Mouse (Mus musculus) CD4-positive, CD25-positive, alpha-beta regulatory T cell, adult 2 months (primary cell): ENCODE results near the gene Sarm1.
"Not testable (repeated sequence)": the region's sequence is repeated elsewhere in the genome, so short reads cannot be mapped to it uniquely, and the experiment has no call there.

Experiments
- DNase-seq: peaks from one replicate; pipeline ENCODE4 v3.0.0-alpha.2; 2012; ENCODE audit warnings: low read depth, low spot score

The Sarm1 gene

GRCm38 (mm10) chr11:78497544-78498522 is at the start of gene Sarm1:
Gene Sarm1, minus strand, starts transcription at chr11:78497754.
- DNase-seq: peak; percentile 99

GRCm38 (mm10) chr11:78545181-78545580 is 47.6 kb upstream of the Sarm1 start:
- DNase-seq: no peak

- no peak for DNase-seq
Measured at GRCm38 (mm10) chr11:78544449-78545111, 47.0 kb upstream of the Sarm1 start.

- DNase-seq: no peak
Measured at GRCm38 (mm10) chr11:78540358-78540757, 42.8 kb upstream of the Sarm1 start.

GRCm38 (mm10) chr11:78536690-78537084 is 39.1 kb upstream of the Sarm1 start:
- DNase-seq: no peak

- peak; percentile 99 for DNase-seq
Measured at GRCm38 (mm10) chr11:78536080-78536689, 38.6 kb upstream of the Sarm1 start, which contains the start of the genes Tnfaip1 and Ift20. Gene Tnfaip1, minus strand, starts transcription at chr11:78536332. Gene Ift20, plus strand, starts transcription at chr11:78536361.

- DNase-seq: peak; percentile 44
Measured at GRCm38 (mm10) chr11:78535376-78536079, 38.0 kb upstream of the Sarm1 start.

GRCm38 (mm10) chr11:78534516-78534915 is 37.0 kb upstream of the Sarm1 start:
- no peak for DNase-seq

GRCm38 (mm10) chr11:78531515-78531914 is 34.0 kb upstream of the Sarm1 start:
- DNase-seq: not testable (repeated sequence)

GRCm38 (mm10) chr11:78531046-78531445 is 33.5 kb upstream of the Sarm1 start:
- no peak for DNase-seq

GRCm38 (mm10) chr11:78530001-78530400 is 32.4 kb upstream of the Sarm1 start:
- DNase-seq: no peak

GRCm38 (mm10) chr11:78528714-78529113 is 31.2 kb upstream of the Sarm1 start:
- no peak for DNase-seq

GRCm38 (mm10) chr11:78524838-78525237 is 27.3 kb upstream of the Sarm1 start:
- no peak for DNase-seq

GRCm38 (mm10) chr11:78523241-78523955 is 25.8 kb upstream of the Sarm1 start:
- DNase-seq: no peak

GRCm38 (mm10) chr11:78522481-78522997 is 25.0 kb upstream of the Sarm1 start:
- DNase-seq: peak; percentile 64

- no peak for DNase-seq
Measured at GRCm38 (mm10) chr11:78521880-78522279, 24.3 kb upstream of the Sarm1 start.

- DNase-seq: no peak
Measured at GRCm38 (mm10) chr11:78518931-78519330, 21.4 kb upstream of the Sarm1 start.

GRCm38 (mm10) chr11:78515549-78516325 is 18.2 kb upstream of the Sarm1 start:
- DNase-seq: peak; percentile 53

- no peak for DNase-seq
Measured at GRCm38 (mm10) chr11:78513106-78513790, 15.7 kb upstream of the Sarm1 start.
